ENCODE assay signal across 17 mouse cellular contexts in genomic region chr16:97430091-97430490, GRCm38 (mm10). TPM values are rescaled to one million over a fixed set of nuclear protein-coding genes. Genes with fewer than 3 reads are reported as not detected.
DNase-seq lines count a peak whose midpoint lies in the region; TF ChIP-seq lines count a peak whose summit lies in the region.
"Had no signal": no experiment of that assay in that cellular context is flagged by ENCODE, and none has a peak within 500 bp of the region (broad histone marks: within the 10 kb centered on the region; RNA-seq: fewer than 3 reads in every experiment).

No protein-coding gene starts in this region.

- H3K27ac ChIP-seq in layer of hippocampus, adult 2 months, result no peak overlapping the region
- peak overlapping the region; percentile 75 for H3K27ac ChIP-seq in left cerebral cortex, adult 2 months
- H3K27ac ChIP-seq: embryonic facial prominence, embryonic 12.5 days; heart, adult 2 months; hindbrain, embryonic 10.5 days; hindbrain, embryonic 14.5 days had no signal

- no peak for DNase-seq in layer of hippocampus, adult 2 months (ENCODE audit: low spot score in 2 of 2)
- no peak for DNase-seq in layer of hippocampus, postnatal 14 days (ENCODE audit: low spot score in 2 of 2)
- peak; percentile 25 to 54 for DNase-seq in right cerebral cortex, postnatal 10 days (ENCODE audit: low spot score in 2 of 2)
- DNase-seq in right cerebral cortex, postnatal 4 days, result no peak
- DNase-seq in left cerebral cortex, adult 2 months (ENCODE audit: extremely low spot score in 1 of 2, low spot score in 2 of 2), result no peak
- peak; percentile 85 for DNase-seq in telencephalon, adult 2 months (ENCODE audit: low read depth, low spot score)
- DNase-seq in adrenal gland, postnatal 10 days, result no peak
- no peak for DNase-seq in adrenal gland, adult (ENCODE audit: inconsistent age in 2 of 2, low spot score in 1 of 2)
- DNase-seq: adrenal gland, postnatal 14 days; cerebellum, adult 2 months; cerebellum, postnatal 14 days; gastrocnemius, postnatal 14 days; heart, adult 2 months had no signal

- peak; percentile 17 for TF ChIP-seq CTCF in layer of hippocampus, adult 2 months (conservative IDR thresholded peaks at IDR 0.05)
- TF ChIP-seq CTCF in left cerebral cortex, adult 2 months (IDR thresholded peaks at IDR 0.05), result peak; percentile 37

- intact Hi-C loops in left cerebral cortex, adult 2 months (cut with DNase I), result loop anchor here (2.0 to 5.0 kb wide), 2 partner anchors 73 to 103 kb away; partner anchors contain the start of gene Bace2

- no peak overlapping the region for H3K4me3 ChIP-seq in layer of hippocampus, adult 2 months
- no peak overlapping the region for H3K4me3 ChIP-seq in left cerebral cortex, adult 2 months
- H3K4me3 ChIP-seq: embryonic facial prominence, embryonic 12.5 days; heart, adult 2 months; heart, embryonic 12.5 days; hindbrain, embryonic 10.5 days had no signal

RNA-seq across cellular contexts. Expression of gene Mx1, which starts 32.6 kb away (rescaled TPM):
- 1 to 10 TPM in 1 of 2 experiments, under 1 TPM in 1; 0.93 to 1.1 TPM for total RNA-seq in layer of hippocampus, adult 2 months (2021)
- 1 to 10 TPM in 1 of 2 experiments, under 1 TPM in 1; 0.74 to 1.4 TPM for total RNA-seq in layer of hippocampus, postnatal 14 days (2021)
- under 1 TPM; 0.36 to 0.70 TPM for total RNA-seq in left cerebral cortex, adult 2 months (2021)
- total RNA-seq in adrenal gland, postnatal 10 days (2021), result 1 to 10 TPM in 1 of 2 experiments, under 1 TPM in 1; 0.61 to 1.7 TPM

Comparison
In these comparisons a context has a peak if more than half of its experiments do, and no peak if none do; other contexts are left out.
1. DNase-seq: peak in right cerebral cortex, postnatal 10 days (2 of 2) and telencephalon, adult 2 months (single experiment); none in layer of hippocampus, adult 2 months (0 of 2), layer of hippocampus, postnatal 14 days (0 of 2), right cerebral cortex, postnatal 4 days (single experiment), left cerebral cortex, adult 2 months (0 of 2), adrenal gland, postnatal 10 days (single experiment) and adrenal gland, adult (0 of 2).